Mouse (Mus musculus) embryonic facial prominence, embryonic 12.5 days (tissue): ENCODE measurements around the gene Olfr548-ps1. TPM values are rescaled to one million over a fixed set of nuclear protein-coding genes. Genes with fewer than 3 reads are reported as not detected.
"Not testable (repeated sequence)": the region's sequence is repeated elsewhere in the genome, so short reads cannot be mapped to it uniquely, and the experiment has no call there.

Experiments used
- ATAC-seq: fragments of 200-750 bp; cut with Nextera tagmentation; 2 replicates; pipeline ENCODE4 v1.8.0; 2017; ENCODE audit not compliant: insufficient number of reproducible peaks, insufficient read depth, low FRiP score, low TSS enrichment
- H3K27ac ChIP-seq: fragments of 300-500 bp; sonication (generic); 2 replicates; pipeline ENCODE4 v1.5.1; 2016; ENCODE audit warnings: mild to moderate bottlenecking
- H3K27me3 ChIP-seq: fragments of 300-500 bp; sonication (generic); 2 replicates; pipeline ENCODE4 v1.6.1; 2016; ENCODE audit warnings: mild to moderate bottlenecking, moderate library complexity
- H3K36me3 ChIP-seq: fragments of 300-500 bp; sonication (generic); 2 replicates; pipeline ENCODE4 v1.6.1; 2016; ENCODE audit warnings: mild to moderate bottlenecking
- H3K4me1 ChIP-seq: fragments of 300-500 bp; sonication (generic); 2 replicates; pipeline ENCODE4 v1.6.1; 2016
- H3K4me2 ChIP-seq: fragments of 300-500 bp; sonication (generic); replicated peaks from 2 replicates; pipeline ENCODE4 v1.6.1; 2016; ENCODE audit warnings: mild to moderate bottlenecking, moderate library complexity
- H3K4me3 ChIP-seq: fragments of 300-500 bp; sonication (generic); 2 replicates; pipeline ENCODE4 v1.5.1; 2016; ENCODE audit warnings: mild to moderate bottlenecking
- H3K9ac ChIP-seq: fragments of 300-500 bp; sonication (generic); 2 replicates; pipeline ENCODE4 v1.6.1; 2016; ENCODE audit warnings: mild to moderate bottlenecking, moderate library complexity
- H3K9me3 ChIP-seq: fragments of 300-500 bp; sonication (generic); 2 replicates; pipeline ENCODE4 v1.6.1; 2016; ENCODE audit warnings: mild to moderate bottlenecking, moderate library complexity
- WGBS: fragments of 180-500 bp; shearing (Covaris S2); methylation state at CpG from one replicate; pipeline ENCODE4 v1.1.7; 2016; 5-methylcytosine and 5-hydroxymethylcytosine counted together
- polyA plus RNA-seq: library from polyadenylated mRNA; unstranded; fragments of >200 nt; fragmentation: Nextera tagmentation; extraction: Ambion mirVana; gene quantifications from 2 replicates; pipeline ENCODE4 v1.2.1, GENCODE M21; 2016

The Olfr548-ps1 gene
- not detected in 2 replicates for polyA plus RNA-seq

DNA sequence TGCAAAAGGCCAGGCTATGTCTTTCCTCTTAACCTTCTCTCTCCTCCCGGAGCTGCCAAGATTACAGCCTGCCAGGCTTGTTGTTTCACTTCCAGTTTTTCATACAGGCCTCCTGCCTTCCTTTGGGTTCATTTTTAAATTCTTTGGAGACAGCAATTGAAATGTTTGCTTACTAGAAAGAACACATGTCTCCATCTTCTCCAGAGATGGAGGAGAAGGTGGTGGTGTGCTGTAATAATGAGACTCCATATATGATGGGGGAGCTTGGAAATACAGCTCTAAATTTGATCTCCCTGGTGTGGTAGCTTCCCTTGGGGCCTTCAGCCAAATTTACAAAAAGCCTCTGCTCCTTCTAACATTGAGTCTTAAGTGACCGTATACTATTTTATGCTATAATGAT lies at the start of gene Olfr548-ps1:
TSS of gene Olfr548-ps1 (plus strand) at position 301 of the 400 bp plus-strand sequence.
- Histone ChIP-seq H3K27me3 (no peaks in the 10 kb centered on the region), H3K36me3 (no peaks in the 10 kb centered on the region), H3K9me3 (no peaks in the 10 kb centered on the region), H3K4me1 (no peaks in the 10 kb centered on the region), H3K4me3 (no peak within 1 kb of the TSS), H3K4me2 (no peak within 1 kb of the TSS), H3K9ac (no peak within 1 kb of the TSS), H3K27ac (no peak within 1 kb of the TSS)
- 74% methylated on average over 2 of the region's 2 CpGs for WGBS
- no peak for ATAC-seq

DNA sequence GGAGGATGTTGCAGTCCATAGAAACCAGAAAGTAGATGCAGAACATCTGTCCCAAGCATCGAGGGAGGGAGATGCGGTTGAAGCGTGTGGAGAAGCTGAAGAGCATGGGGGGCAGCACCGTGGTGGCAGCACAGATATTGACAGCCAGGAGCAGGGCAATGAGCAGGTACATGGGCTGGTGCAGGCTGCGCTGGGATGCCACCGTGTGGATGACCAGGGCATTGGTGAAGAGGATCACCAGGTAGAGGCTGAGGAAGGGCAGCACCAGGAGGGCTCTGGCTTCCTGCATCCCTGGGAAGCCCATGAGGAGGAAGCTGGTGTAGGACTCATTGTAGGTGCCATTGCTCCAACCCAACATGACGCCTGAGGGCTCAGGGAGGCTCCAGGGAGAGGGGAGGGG lies 46.3 kb upstream of the Olfr548-ps1 start:
- H3K27me3 ChIP-seq, H3K4me1 ChIP-seq, H3K4me2 ChIP-seq, H3K27ac ChIP-seq, H3K9ac ChIP-seq, H3K9me3 ChIP-seq, ATAC-seq, H3K4me3 ChIP-seq, H3K36me3 ChIP-seq: not testable (repeated sequence)
- 44% methylated on average over 7 of the region's 7 CpGs for WGBS

DNA sequence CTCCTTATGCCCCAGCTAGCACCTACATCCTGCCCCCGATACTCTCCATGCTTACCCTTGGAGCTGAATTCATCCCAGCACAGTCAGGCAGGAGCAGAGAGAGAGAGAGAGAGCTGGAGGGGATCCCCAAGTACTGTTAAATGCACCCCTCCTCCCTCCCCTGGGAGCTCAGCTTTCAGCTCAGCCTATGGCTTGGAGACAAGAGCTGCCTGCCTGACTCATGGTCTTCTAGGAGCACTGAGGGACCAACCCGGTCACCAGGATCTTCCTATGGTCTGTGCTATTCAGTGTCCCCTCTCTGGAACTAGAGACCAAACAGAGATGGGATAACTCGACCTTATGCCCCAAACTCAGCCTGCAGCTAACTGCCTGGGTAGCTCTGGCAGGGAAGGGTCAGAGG lies 41.2 kb upstream of the Olfr548-ps1 start, which contains the start of gene Olfr545:
TSS of gene Olfr545 (minus strand) at position 101 of the 400 bp plus-strand sequence.
- Histone ChIP-seq H3K27me3 (no peaks in the 10 kb centered on the region), H3K4me1 (no peaks in the 10 kb centered on the region), H3K9ac (no peak within 1 kb of the TSS), H3K4me3 (no peak within 1 kb of the TSS), H3K36me3 (no peaks in the 10 kb centered on the region), H3K4me2 (no peak within 1 kb of the TSS), H3K9me3 (no peaks in the 10 kb centered on the region), H3K27ac (no peak within 1 kb of the TSS)
- ATAC-seq = 0 out of 2 replicates have a peak, but pooled peaks have one; percentile 7
- 71% methylated on average over 3 of the region's 3 CpGs for WGBS

DNA sequence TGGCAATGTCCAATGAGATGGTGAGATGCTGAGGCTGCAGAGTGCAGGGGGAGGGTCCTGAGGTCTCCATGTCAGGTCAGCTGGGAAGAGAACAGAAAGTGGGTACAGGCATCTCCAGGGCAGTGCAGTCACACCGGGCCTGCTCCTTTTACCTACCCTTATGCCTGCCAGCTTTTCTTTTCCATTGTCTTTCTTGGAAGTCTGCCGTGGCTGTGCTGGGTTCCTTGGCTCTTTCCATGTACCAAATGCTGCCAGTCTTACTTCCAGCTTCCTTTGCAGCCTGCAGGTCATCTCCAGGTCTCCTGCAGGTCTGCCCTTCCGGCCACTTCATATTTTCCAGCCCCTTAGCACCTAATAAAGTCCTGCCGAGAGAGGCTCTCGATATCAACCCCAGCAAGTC lies 38.7 kb upstream of the Olfr548-ps1 start:
- H3K27me3 ChIP-seq = no peaks in the 10 kb centered on the region
- no peak overlapping the region for H3K4me3 ChIP-seq
- 79% methylated on average over 5 of the region's 5 CpGs for WGBS
- H3K9me3 ChIP-seq = no peaks in the 10 kb centered on the region
- no peak for ATAC-seq
- H3K4me1 ChIP-seq = no peaks in the 10 kb centered on the region
- no peak overlapping the region for H3K27ac ChIP-seq
- H3K9ac ChIP-seq = no peak overlapping the region
- no peaks in the 10 kb centered on the region for H3K36me3 ChIP-seq
- no peak overlapping the region for H3K4me2 ChIP-seq

DNA sequence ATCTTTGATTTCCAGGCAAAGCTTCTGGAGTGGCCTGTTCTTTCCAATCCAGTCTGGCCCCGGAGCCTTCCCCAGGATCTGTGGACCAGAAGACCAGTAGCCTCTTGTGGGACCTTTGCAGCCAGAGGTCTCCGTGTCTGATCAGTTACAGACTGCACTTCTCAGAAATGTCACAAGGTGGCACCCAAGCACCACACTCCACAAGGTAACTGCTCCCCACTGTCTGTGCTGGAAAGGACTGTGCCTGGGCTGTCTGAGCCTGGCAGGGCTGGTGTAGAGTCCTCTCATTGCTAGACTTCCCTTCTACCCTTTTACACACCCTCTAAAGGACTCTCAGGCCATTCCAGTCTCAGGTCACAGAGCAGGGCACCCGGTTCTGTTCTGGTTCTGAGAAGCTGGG lies 33.8 kb upstream of the Olfr548-ps1 start:
- Histone ChIP-seq H3K27ac (no peak overlapping the region), H3K4me2 (no peak overlapping the region), H3K9me3 (no peaks in the 10 kb centered on the region), H3K4me1 (no peaks in the 10 kb centered on the region), H3K4me3 (no peak overlapping the region), H3K27me3 (0 out of 2 replicates have a peak, but pooled peaks cover 5% of the 10 kb centered on the region), H3K36me3 (no peaks in the 10 kb centered on the region), H3K9ac (no peak overlapping the region)
- ATAC-seq = peak; percentile 70; the same call in 1 of the 2 replicates
- 38% methylated on average over 3 of the region's 3 CpGs for WGBS

DNA sequence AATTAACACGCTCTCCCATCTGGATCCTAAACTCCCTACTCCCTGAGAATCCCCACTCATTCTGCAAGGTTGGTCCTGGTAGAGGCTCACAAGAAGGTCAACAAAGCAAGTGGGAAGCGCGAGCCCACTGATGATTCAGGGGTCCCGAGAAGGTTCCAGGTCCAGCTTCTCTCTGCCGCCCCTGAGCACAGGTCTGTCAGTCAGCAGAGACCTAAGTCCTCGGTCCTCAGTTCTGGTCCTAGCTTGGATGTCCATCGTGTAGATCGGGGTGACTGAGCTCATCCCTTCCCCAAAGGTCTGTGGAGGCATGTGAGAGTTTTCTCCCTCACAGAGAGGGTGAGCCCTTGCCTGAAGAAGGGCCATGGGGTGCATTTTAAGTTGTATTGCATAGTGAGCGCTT lies 32.6 kb upstream of the Olfr548-ps1 start:
- Histone ChIP-seq H3K27me3 (peaks cover 14% of the 10 kb centered on the region), H3K36me3 (no peaks in the 10 kb centered on the region), H3K4me2 (no peak overlapping the region), H3K9ac (no peak overlapping the region), H3K4me3 (no peak overlapping the region), H3K9me3 (no peaks in the 10 kb centered on the region), H3K27ac (no peak overlapping the region), H3K4me1 (no peaks in the 10 kb centered on the region)
- no peak for ATAC-seq
- WGBS = 84% methylated on average over 9 of the region's 9 CpGs

DNA sequence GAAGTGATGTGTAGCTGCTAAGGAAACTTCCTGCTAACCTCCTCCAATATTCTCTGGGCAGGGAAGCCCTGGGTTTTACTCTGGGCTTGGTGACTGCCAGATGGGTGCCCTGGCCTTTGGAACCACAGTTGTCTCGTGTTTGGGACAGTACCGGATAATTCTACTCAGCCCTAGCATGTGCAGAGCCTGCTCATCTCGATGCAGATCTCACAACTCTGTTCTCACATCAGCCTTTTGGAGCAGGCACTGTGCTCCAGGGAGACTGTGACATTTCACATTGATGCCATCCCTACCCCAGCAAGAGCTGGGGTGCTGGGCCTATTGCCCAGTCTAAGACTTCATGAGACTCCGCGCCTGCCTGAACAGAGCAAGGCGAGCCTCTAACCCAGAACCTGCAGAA lies 32.0 kb upstream of the Olfr548-ps1 start:
- H3K4me2 ChIP-seq = no peak overlapping the region
- H3K36me3 ChIP-seq = no peaks in the 10 kb centered on the region
- no peak for ATAC-seq
- no peak overlapping the region for H3K27ac ChIP-seq
- H3K4me1 ChIP-seq = no peaks in the 10 kb centered on the region
- H3K27me3 ChIP-seq = peaks cover 16% of the 10 kb centered on the region
- H3K9me3 ChIP-seq = no peaks in the 10 kb centered on the region
- WGBS = 87% methylated on average over 6 of the region's 6 CpGs
- no peak overlapping the region for H3K4me3 ChIP-seq
- H3K9ac ChIP-seq = no peak overlapping the region

DNA sequence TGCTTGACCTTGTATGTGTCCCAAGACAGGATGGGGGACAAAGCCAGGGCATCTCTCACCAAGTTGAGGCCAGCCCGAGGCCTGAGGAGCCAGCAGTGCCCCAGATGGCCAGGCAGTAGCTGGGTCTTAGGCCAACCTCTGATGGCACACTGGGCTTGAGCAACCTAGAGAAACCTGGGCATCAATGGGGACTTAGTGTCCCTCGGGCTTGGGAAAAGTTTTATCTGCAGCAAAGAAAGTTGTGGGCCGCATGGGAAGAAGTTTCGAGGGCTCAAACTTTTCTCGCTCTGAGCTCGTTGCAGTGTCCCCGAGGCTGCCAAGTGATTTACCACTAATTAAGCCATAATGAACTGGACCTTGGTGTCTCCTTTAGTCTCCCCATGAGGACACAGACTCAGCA lies 31.0 kb upstream of the Olfr548-ps1 start:
- H3K4me3 ChIP-seq = no peak overlapping the region
- H3K4me2 ChIP-seq = no peak overlapping the region
- no peaks in the 10 kb centered on the region for H3K9me3 ChIP-seq
- ATAC-seq = no peak
- WGBS = 64% methylated on average over 7 of the region's 7 CpGs
- H3K36me3 ChIP-seq = no peaks in the 10 kb centered on the region
- H3K27ac ChIP-seq = no peak overlapping the region
- no peaks in the 10 kb centered on the region; the same call in 1 of the 2 replicates for H3K4me1 ChIP-seq
- no peak overlapping the region for H3K9ac ChIP-seq
- peaks cover 18% of the 10 kb centered on the region for H3K27me3 ChIP-seq

DNA sequence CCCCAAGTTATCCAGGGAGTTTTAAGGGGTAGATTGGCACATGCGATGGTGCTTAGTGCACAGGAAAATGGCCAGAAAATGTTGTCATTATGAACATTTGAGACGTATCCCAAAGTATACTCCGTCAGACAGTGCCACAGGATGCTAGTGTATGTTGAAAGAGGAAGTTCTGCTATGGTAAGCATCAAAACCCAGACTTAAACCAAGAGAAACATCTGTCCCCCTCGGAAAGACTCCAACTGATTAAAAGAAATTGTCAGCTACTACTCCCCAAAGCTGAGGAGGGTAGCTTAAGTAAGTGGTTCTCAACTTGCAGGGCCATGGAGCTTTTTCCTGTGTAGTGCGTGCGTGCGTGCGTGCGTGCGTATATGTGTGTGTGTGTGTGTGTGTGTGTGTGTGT lies 28.8 kb upstream of the Olfr548-ps1 start:
- ATAC-seq = no peak
- no peak overlapping the region for H3K4me3 ChIP-seq
- no peak overlapping the region for H3K27ac ChIP-seq
- WGBS = 93% methylated on average over 10 of the region's 10 CpGs
- H3K4me2 ChIP-seq = no peak overlapping the region
- no peak overlapping the region for H3K9ac ChIP-seq
- H3K9me3 ChIP-seq = no peaks in the 10 kb centered on the region
- peaks cover 18% of the 10 kb centered on the region for H3K27me3 ChIP-seq
- H3K4me1 ChIP-seq = peaks cover 7% of the 10 kb centered on the region; the same call in 1 of the 2 replicates
- H3K36me3 ChIP-seq = no peaks in the 10 kb centered on the region

DNA sequence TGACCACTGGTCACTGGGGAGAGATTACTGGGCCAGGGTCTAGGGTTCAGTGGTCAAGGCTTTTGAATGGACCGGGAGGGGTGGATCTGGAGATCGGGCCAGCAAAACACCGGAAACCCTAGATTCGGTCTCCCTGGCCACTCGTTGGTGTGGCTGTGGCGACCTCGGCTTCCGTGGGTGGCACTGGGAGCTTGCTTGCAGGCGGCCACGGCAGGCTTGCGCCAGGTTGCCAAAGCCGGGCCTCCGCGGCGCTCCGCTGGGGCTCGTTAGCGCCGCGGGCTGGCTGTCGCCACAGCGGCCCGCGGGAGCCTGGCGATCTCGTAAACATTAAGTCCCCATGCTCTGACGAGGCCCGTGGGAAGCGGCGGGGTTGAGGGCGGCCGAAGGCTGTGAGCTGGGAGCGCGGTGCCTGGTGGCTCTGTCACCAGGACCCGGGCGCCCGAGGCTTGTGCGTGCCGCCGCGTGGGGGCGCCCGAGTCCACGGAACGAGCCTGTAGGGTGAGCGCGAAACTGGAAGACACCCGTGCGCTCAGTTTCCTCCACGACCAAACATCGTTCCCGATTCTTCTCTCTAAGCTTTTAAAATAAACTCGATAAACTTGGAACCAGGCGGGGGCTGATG lies 27.8 kb upstream of the Olfr548-ps1 start:
- peak overlapping the region; percentile 59 for H3K9ac ChIP-seq
- H3K4me1 ChIP-seq = peaks cover 7% of the 10 kb centered on the region; the same call in 1 of the 2 replicates
- peak overlapping the region; percentile 77 for H3K4me2 ChIP-seq
- H3K9me3 ChIP-seq = no peaks in the 10 kb centered on the region
- H3K27ac ChIP-seq = no peak overlapping the region
- no peaks in the 10 kb centered on the region for H3K36me3 ChIP-seq
- peak overlapping the region; percentile 41 for H3K4me3 ChIP-seq
- ATAC-seq = peak; percentile 94
- WGBS = under 1% methylated on average over 53 of the region's 54 CpGs
- H3K27me3 ChIP-seq = peaks cover 18% of the 10 kb centered on the region

DNA sequence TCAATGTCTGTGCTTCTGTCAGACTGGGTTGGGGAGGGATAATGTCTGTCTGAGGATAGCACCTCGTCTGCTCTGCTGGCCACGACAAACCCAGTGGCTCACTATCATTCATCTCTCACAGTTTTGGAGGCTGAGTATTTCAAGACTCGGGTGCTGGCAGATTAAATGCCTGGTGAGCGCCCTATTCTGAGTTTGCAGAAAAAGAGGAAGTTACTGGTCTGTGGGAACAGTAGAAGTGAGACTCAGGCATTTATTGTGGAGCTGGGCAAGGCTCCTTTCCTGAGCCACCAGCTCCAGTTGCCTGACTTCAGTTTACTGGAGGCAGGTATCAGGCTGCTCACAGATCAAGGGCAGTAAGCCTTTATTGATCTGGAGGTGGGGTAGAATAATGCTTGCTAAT lies 26.6 kb upstream of the Olfr548-ps1 start:
- no peak for ATAC-seq
- H3K4me2 ChIP-seq = no peak overlapping the region
- H3K27ac ChIP-seq = no peak overlapping the region
- H3K4me3 ChIP-seq = no peak overlapping the region
- no peaks in the 10 kb centered on the region for H3K9me3 ChIP-seq
- H3K9ac ChIP-seq = no peak overlapping the region
- peaks cover 18% of the 10 kb centered on the region for H3K27me3 ChIP-seq
- WGBS = 64% methylated on average over 4 of the region's 4 CpGs
- peaks cover 7% of the 10 kb centered on the region; the same call in 1 of the 2 replicates for H3K4me1 ChIP-seq
- H3K36me3 ChIP-seq = no peaks in the 10 kb centered on the region

DNA sequence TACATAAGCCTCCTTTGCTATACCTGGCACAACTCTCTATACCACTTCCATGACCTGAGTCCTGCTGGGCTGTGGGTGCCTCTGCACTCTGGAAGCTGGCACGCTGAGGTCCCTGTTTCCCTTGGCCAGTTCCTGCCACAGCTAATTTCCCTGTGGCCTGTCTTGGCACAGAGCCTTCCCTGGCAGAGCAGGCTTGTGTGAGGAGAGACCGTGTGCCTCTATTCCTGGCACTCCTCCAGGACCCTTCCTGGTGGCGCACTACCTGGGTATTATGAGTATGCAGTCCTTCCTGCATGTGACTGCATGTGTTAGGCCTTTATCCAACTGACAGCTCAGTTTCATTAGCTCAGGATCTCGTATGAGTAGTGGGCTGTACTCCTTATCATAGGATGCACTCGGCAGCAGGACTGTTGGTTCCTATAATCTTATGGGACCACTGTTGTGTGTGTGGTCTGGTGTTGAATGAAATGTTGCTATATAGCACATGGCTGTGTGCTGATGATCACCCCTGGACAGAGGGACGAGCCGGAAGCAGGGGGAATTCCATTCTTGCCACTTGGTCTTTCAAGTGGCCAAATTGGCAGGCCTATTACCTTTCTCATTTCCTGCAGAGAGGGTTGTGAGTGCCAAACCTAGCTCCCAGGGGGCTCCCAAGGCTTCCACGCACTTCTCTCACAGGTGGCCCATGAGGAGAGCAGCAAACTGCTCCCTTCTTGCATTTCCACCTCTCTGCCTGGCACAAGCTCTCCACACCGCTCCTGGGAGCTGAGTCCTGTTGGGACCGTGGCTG lies 24.2 kb upstream of the Olfr548-ps1 start:
- Histone ChIP-seq H3K9me3 (no peaks in the 10 kb centered on the region), H3K4me2 (no peak overlapping the region), H3K9ac (no peak overlapping the region), H3K36me3 (no peaks in the 10 kb centered on the region), H3K27ac (no peak overlapping the region), H3K27me3 (peaks cover 17% of the 10 kb centered on the region), H3K4me3 (no peak overlapping the region), H3K4me1 (peaks cover 7% of the 10 kb centered on the region; the same call in 1 of the 2 replicates)
- 71% methylated on average over 10 of the region's 10 CpGs for WGBS
- ATAC-seq = no peak
